Mouse (Mus musculus) cerebellum, postnatal 36 days (tissue): ENCODE results near the gene 1700018B08Rik.

Source experiments
- DNase-seq, 2 experiments: peaks; one replicate each; pipeline ENCODE4 v3.0.0; 2021 to 2022; ENCODE audit warnings: mixed read lengths in 2 of 2

Gene 1700018B08Rik

DNA sequence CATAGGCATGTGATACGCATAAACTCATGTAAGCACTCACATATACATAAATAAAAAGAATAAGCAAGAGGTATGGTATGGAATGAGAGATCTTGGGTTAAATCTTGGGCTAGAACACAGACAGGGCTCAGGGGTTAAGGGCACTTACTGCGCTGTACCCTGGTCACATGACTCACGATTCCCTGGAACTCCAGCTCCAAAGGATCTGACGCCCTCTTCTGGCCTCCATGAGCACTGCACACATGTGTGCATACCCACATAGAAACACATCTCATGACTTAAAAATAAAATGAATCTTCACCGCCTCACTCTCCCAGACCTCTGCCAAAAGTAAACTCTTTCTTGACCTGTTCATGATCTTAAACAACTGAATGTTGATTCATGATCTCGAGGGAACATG, 46.5 kb downstream of the 1700018B08Rik start:
- DNase-seq: no peak

GRCm38 (mm10) chr8:121491633-121492032, 52.5 kb downstream of the 1700018B08Rik start:
- no peak for DNase-seq

DNA sequence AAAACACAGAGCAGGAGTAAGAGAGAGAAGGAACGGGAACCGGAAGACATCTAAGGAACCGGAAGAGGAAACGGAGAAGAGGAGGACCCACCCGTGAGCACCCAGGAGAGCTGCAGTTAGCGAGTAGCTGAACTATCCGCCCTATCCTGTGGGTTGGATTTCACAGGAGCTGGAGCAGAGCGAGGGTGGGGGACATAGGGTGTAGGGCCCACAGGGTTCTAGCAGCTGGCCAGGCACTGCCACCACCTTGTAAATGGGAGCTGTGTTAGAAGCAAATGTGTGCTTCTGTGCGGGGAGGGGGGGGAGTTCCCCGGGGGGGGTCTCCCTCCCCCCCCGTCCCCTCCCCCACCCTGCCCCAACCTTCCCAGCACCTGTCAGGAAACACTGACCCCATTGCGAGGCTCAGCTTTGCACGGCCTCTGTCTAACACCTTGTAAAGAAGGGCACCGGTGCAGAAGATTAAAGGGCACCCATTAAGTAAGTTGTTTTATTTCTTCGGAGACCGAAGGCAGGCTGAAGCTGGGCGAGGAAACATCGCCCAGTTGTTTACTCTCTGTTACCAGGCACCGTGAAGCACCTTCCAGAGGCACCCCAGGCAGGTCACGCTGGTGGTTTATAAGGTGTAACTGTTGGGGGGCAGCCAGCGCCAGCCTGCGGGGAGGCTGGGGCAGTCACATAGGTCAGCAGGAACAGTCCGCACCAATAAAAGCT, 59.9 kb downstream of the 1700018B08Rik start:
- DNase-seq: no peak
